Mouse (Mus musculus): ENCODE data around the gene Gm14180. TPM values are rescaled to one million over a fixed set of nuclear protein-coding genes. Genes with fewer than 3 reads are reported as not detected.

The Gm14180 gene
- not detected in 2 replicates for polyA plus RNA-seq (2012; rRNA removed)

GRCm38 (mm10) chr11:99734190-99734589 is at the start of gene Gm14180:
Gene Gm14180 (minus strand): TSS chr11:99734290.

GRCm38 (mm10) chr11:99780604-99781003 is 46.5 kb upstream of the Gm14180 start, which contains the start of gene Krtap4-8:
Gene Krtap4-8 (minus strand): TSS chr11:99780704.

GRCm38 (mm10) chr11:99772813-99773212 is 38.7 kb upstream of the Gm14180 start, which contains the start of gene Gm11595:
Gene Gm11595 (minus strand): TSS chr11:99772913.

GRCm38 (mm10) chr11:99690463-99690862 is 43.6 kb downstream of the Gm14180 start, which contains the start of gene Gm14190:
Gene Gm14190 (minus strand): TSS chr11:99690740.

Other genes with a start within 250 kb of the Gm14180 start
- gene Krt23, start 241.2 kb downstream of the Gm14180 start, polyA plus RNA-seq (2012; rRNA removed), result 0.72 and 0.79 TPM in 2 replicates
- not detected in 2 replicates for gene Krt39, start 213.0 kb downstream of the Gm14180 start, polyA plus RNA-seq (2012; rRNA removed)
- gene Krt40, start 191.1 kb downstream of the Gm14180 start, polyA plus RNA-seq (2012; rRNA removed), result not detected in 2 replicates
- not detected in 2 replicates for gene Krtap3-3, start 183.4 kb downstream of the Gm14180 start, polyA plus RNA-seq (2012; rRNA removed)
- not detected in 2 replicates for gene Krtap3-2, start 177.4 kb downstream of the Gm14180 start, polyA plus RNA-seq (2012; rRNA removed)
- gene Gm11939, start 174.8 kb downstream of the Gm14180 start, polyA plus RNA-seq (2012; rRNA removed), result not detected in 2 replicates
- gene Krtap3-1, start 167.7 kb downstream of the Gm14180 start, polyA plus RNA-seq (2012; rRNA removed), result not detected in 2 replicates
- gene Krtap1-5, start 153.3 kb downstream of the Gm14180 start, polyA plus RNA-seq (2012; rRNA removed), result not detected in 2 replicates
- not detected in 2 replicates for gene Krtap1-4, start 150.6 kb downstream of the Gm14180 start, polyA plus RNA-seq (2012; rRNA removed)
- not detected in 2 replicates for gene Krtap1-3, start 143.0 kb downstream of the Gm14180 start, polyA plus RNA-seq (2012; rRNA removed)
- gene Krtap9-3, start 136.2 kb downstream of the Gm14180 start, polyA plus RNA-seq (2012; rRNA removed), result not detected in 2 replicates
- gene Gm11938, start 131.0 kb downstream of the Gm14180 start, polyA plus RNA-seq (2012; rRNA removed), result not detected in 2 replicates
- not detected in 2 replicates for gene Gm11937, start 124.1 kb downstream of the Gm14180 start, polyA plus RNA-seq (2012; rRNA removed)
- not detected in 2 replicates for gene Krtap2-4, start 119.4 kb downstream of the Gm14180 start, polyA plus RNA-seq (2012; rRNA removed)
- gene Gm11562, start 113.9 kb downstream of the Gm14180 start, polyA plus RNA-seq (2012; rRNA removed), result 0.18 and 0.21 TPM in 2 replicates
- not detected in 2 replicates for gene Krtap4-1, start 106.1 kb downstream of the Gm14180 start, polyA plus RNA-seq (2012; rRNA removed)
- not detected in 2 replicates for gene Krtap4-2, start 99.2 kb downstream of the Gm14180 start, polyA plus RNA-seq (2012; rRNA removed)
- not detected in 2 replicates for gene Krtap4-7, start 90.2 kb downstream of the Gm14180 start, polyA plus RNA-seq (2012; rRNA removed)
- gene Gm11555, start 84.1 kb downstream of the Gm14180 start, polyA plus RNA-seq (2012; rRNA removed), result not detected in 2 replicates
- not detected in 2 replicates for gene Gm11563, start 75.3 kb downstream of the Gm14180 start, polyA plus RNA-seq (2012; rRNA removed)
- gene Krtap4-6, start 68.3 kb downstream of the Gm14180 start, polyA plus RNA-seq (2012; rRNA removed), result 0.18 and 0.26 TPM in 2 replicates
- not detected in 2 replicates for gene Gm14190, start 43.5 kb downstream of the Gm14180 start, polyA plus RNA-seq (2012; rRNA removed)
- not detected in 2 replicates for gene Gm11595, start 38.6 kb upstream of the Gm14180 start, polyA plus RNA-seq (2012; rRNA removed)
- not detected in 2 replicates for gene Krtap4-8, start 46.4 kb upstream of the Gm14180 start, polyA plus RNA-seq (2012; rRNA removed)
- not detected in 2 replicates for gene Krtap4-9, start 50.9 kb upstream of the Gm14180 start, polyA plus RNA-seq (2012; rRNA removed)
- gene Gm11596, start 59.2 kb upstream of the Gm14180 start, polyA plus RNA-seq (2012; rRNA removed), result not detected in 2 replicates
- gene Gm11569, start 64.6 kb upstream of the Gm14180 start, polyA plus RNA-seq (2012; rRNA removed), result not detected in 2 replicates
- not detected in 2 replicates for gene Gm11554, start 70.2 kb upstream of the Gm14180 start, polyA plus RNA-seq (2012; rRNA removed)
- gene Krtap4-13, start 75.6 kb upstream of the Gm14180 start, polyA plus RNA-seq (2012; rRNA removed), result not detected in 2 replicates
- not detected in 2 replicates for gene Gm11564, start 81.4 kb upstream of the Gm14180 start, polyA plus RNA-seq (2012; rRNA removed)
- gene 2300003K06Rik, start 103.8 kb upstream of the Gm14180 start, polyA plus RNA-seq (2012; rRNA removed), result not detected in 2 replicates
- not detected in 2 replicates for gene Krtap4-16, start 117.3 kb upstream of the Gm14180 start, polyA plus RNA-seq (2012; rRNA removed)
- not detected in 2 replicates for gene Gm11568, start 123.6 kb upstream of the Gm14180 start, polyA plus RNA-seq (2012; rRNA removed)
- gene Gm11559, start 130.2 kb upstream of the Gm14180 start, polyA plus RNA-seq (2012; rRNA removed), result not detected in 2 replicates
- gene Krtap9-1, start 139.1 kb upstream of the Gm14180 start, polyA plus RNA-seq (2012; rRNA removed), result not detected in 2 replicates
- gene Gm11567, start 144.9 kb upstream of the Gm14180 start, polyA plus RNA-seq (2012; rRNA removed), result not detected in 2 replicates
- gene Krtap31-1, start 173.6 kb upstream of the Gm14180 start, polyA plus RNA-seq (2012; rRNA removed), result not detected in 2 replicates
- gene Gm11565, start 180.5 kb upstream of the Gm14180 start, polyA plus RNA-seq (2012; rRNA removed), result not detected in 2 replicates
- not detected in 2 replicates for gene Krtap31-2, start 202.0 kb upstream of the Gm14180 start, polyA plus RNA-seq (2012; rRNA removed)
- not detected in 2 replicates for gene Krtap9-5, start 214.2 kb upstream of the Gm14180 start, polyA plus RNA-seq (2012; rRNA removed)
- not detected in 2 replicates for gene Krtap29-1, start 244.8 kb upstream of the Gm14180 start, polyA plus RNA-seq (2012; rRNA removed)

All from ovary, adult 2 months (tissue).